Mouse (Mus musculus): ENCODE data around the gene Sh3bp1. TPM values are rescaled to one million over a fixed set of nuclear protein-coding genes. Genes with fewer than 3 reads are reported as not detected.

Gene Sh3bp1
- polyA plus RNA-seq, 1 experiment from 2014 or later: 27.7 TPM

DNA sequence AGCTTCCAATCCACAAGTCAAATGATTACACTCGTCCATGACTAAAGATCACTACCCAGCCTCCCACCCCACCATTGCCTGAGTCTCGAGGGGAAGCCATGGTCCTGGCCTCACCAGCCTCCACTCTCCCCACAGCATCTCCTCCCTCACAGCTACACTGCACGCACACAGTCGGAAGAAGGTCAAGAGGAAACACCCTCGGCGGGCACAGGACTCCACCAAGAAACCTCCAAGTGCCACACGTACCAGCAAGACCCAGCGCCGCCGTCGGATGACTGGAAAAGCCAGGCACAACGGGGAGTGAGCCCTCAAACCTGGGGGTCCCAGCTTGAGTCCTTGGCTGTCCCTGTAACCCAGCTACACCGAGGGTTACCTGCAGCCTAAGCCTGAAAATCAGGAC is 40.8 kb downstream of the Sh3bp1 start:
- DNase-seq (ENCODE audit: low spot score): no peak

DNA sequence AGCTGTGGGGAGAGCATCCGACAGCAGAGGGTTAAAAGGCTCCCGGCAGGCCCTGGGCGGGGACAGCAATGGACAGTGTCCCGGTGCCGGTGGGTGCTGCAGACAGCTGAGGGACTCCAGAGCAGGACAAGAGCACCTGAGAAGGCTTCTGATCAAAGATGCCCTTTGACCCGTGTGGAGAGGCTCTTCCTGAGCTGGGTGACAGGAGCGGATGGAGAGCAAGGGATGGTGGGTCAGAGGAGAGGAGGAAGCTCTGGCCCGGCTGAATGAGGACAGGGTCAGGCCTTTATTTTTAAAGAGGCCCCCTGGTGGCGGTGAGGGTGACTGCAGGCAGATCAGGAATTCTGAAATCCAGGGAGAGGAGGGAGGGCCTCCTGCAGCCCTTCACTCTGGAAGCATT is 43.1 kb downstream of the Sh3bp1 start:
- peak; percentile 39 for DNase-seq (ENCODE audit: low spot score)

DNA sequence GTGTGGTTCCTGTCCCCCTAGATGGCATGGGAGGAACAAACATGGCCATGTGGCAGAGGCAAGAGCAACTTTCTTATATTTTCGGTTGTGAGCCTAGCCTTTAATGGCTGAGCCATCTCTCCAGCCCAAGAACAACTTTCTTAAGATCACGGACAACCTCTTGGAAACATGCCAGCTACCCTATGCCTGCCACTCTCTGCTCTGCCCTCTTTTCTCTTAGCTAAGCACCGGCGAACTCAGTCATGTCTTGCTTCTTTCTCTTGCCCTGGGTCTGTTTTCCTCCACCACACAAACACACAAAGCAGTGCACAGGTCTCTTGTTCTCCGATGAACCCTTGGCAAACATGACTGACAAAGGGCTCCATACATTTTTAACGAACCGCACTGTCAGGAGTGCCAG is 46.7 kb downstream of the Sh3bp1 start:
- DNase-seq (ENCODE audit: low spot score): no peak

DNA sequence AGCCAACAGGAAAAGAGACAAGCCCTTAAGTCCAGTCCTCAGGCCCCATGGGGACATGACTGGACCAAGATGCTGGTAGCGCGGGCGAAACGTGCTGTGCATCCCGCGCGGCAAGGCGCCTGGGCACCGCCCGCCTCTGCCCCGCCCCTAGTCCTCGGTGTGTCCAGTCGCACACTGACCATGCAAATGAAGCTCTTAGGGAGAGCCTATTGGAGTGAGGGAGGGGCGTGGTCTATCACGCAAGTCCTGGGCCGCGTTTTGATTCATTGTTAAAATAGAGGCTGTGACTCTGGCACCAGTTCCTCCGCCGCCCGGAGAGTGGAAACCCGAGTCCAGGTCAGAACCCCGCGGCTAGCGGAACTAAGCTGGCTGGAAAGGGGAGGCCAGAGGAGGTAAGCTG is 48.1 kb downstream of the Sh3bp1 start, which contains the start of gene Triobp:
Triobp (plus strand) TSS at position 68 of the 400 bp plus-strand sequence.
- DNase-seq (ENCODE audit: low spot score): no peak

DNA sequence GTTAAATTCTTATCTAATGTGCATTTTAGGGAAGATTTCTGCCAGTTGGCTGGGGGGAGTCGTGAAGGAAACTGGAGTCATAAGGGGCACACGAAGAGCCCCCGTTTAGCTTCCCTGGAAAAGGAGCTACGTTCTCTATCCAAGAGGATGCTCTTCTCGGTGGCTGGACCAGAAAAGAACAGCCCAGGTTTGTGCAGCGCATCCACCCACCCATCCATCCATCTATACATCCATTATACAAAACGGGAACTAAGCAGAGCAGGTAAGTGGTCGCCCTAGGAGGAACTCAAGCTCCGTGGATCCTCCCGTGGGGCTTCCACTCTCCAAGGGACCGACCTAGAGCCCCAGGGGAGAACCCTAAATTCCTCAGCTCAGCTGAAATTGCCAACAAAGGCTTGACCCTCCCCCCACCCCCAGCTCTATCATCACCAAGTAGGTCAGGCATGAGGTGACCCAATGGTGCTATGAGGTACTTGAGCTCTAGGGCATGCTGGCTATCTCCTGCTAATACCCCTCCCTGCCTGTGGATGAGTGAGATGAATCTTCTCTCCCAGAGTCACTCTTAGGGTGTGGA is 48.7 kb downstream of the Sh3bp1 start:
- DNase-seq (ENCODE audit: low spot score): no peak

DNA sequence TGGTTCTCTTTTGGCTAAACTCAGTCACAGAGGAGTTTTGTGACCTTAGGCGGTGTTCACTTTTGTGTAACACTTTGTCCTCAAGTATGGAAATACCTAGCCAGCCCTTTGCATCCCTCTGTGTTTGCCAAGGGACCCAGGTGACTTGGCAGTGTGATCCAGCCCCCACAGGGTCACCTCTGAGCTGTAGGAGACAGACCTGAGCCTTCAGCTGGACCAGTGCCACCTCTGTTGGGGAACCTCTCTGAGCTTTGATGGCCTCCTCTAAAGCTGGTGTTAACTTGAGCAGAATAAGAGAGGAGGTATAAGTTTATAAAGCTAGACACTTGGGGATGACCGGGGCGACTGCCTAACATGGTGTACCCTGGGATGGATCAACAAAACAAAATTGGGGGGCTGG is 49.3 kb downstream of the Sh3bp1 start:
- no peak for DNase-seq (ENCODE audit: low spot score)

DNA sequence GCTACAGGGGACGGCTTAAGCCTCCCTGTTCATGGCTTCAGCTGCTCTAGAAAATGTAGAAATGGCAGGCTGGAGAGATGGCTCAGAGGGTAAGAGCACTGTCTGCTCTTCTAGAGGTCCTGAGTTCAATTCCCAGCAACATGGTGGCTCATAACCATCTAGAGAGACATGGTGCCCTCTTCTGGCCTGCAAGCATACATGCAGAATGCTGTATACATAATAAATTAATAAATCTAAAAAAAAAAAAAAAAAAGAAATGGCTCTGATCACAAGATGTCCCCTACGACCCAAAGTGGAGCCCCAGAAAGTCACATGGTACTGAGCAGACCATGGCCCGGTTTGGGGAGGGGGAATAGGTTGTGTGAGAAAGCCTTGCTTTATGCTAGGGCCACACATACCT is 56.1 kb downstream of the Sh3bp1 start:
- DNase-seq (ENCODE audit: low spot score): no peak

DNA sequence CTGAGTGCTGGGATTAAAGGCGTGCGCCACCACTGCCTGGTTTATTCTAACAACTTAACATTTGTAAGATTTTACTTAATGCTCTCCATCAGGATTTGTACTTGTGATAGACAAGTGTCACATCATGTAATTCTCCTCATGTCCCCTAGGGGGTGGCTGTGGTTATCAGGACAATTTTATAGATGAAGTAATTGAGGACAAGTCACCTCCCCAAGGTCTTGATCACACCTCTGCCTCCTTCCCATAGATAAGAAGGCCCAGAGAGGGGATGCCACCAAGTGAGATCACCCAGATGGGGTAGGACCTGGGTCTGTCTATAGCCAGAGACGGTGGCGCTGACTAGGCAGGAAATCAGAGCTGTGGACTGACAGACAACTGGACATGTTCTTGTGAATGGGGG is 56.8 kb downstream of the Sh3bp1 start:
- peak; percentile 28 for DNase-seq (ENCODE audit: low spot score)

DNA sequence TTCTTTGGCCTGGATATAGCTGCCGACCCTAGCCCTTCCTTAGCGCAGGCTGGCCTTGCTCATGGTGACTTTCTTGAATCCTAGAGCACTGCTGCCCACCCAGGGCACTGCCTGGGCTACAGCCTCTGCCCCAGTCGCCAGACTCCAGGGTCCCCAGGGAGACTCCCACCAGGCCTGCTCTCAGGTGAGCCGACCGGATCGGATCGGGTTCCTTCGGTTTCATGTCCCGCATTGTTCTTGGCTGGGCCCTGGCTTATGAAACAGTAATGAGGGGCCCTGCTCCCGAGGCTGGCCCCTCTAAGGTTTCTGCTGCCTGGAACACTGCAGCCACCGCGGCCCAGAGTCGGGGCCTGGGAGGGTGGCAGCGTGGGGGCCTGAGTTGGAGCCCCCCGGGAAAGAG is 57.5 kb downstream of the Sh3bp1 start:
- no peak for DNase-seq (ENCODE audit: low spot score)

DNA sequence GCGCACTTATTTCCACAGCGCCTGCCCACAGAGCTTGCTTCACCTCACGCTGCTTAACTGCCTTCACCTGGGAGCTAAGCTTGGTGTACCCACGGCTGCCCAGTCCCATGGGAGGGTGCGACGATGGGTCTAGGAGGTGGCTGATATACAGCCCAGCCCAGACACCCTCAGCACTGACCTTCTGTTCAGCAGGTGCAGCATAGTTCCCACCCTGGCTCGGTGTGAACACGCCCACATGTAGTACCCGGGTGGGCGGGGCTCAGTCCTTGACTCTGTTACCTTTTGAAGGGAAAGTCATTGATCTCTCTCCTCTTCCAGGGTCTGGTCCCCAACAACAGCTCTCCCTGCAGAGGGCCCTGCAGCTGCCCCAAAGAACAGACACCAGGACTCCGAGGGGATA is 60.0 kb downstream of the Sh3bp1 start:
- DNase-seq (ENCODE audit: low spot score): no peak

DNA sequence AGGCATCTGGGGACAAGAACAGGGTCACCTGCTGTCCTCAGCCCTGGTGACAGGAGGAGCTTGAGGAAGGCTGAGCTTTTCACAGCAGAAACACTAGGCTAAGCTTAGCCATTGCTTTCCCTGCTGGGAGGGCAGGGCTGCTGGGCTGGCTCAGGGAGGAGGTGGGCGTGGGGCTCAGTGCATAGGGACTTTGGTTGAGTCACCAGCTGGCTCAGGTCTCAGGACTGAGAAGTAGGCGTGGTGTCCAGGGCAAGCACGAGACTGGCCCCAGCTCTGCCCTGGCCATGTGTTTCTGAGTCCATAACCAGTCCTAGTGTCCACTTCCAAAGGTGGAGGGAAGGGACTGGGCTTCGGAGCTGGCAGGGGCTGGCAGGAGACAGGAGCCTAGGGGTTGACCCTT is 60.5 kb downstream of the Sh3bp1 start:
- DNase-seq (ENCODE audit: low spot score): no peak

Small RNA genes within 50 kb of the gene (microRNA-seq; reads per million reads assigned to microRNA genes)
- 1.2 reads per million for gene Mir6955 (ENCODE audit: borderline number of aligned reads)

Other genes with a start within 250 kb of the Sh3bp1 start
- gene Elfn2, start 181.0 kb upstream of the Sh3bp1 start, polyA plus RNA-seq (2015; fragmentation: Nextera tagmentation; extraction: Ambion mirVana): 0.91 and 1.3 TPM in 2 replicates
- gene Mfng, start 126.3 kb upstream of the Sh3bp1 start, polyA plus RNA-seq (2015; fragmentation: Nextera tagmentation; extraction: Ambion mirVana): 55.2 TPM in 2 replicates
- gene Card10, start 96.7 kb upstream of the Sh3bp1 start, polyA plus RNA-seq (2015; fragmentation: Nextera tagmentation; extraction: Ambion mirVana): 2.6 and 2.8 TPM in 2 replicates
- gene Cdc42ep1, start 57.1 kb upstream of the Sh3bp1 start, polyA plus RNA-seq (2015; fragmentation: Nextera tagmentation; extraction: Ambion mirVana): 3.9 and 4.0 TPM in 2 replicates
- 3.3 and 5.1 TPM in 2 replicates for gene Lgals2, start 44.2 kb upstream of the Sh3bp1 start, polyA plus RNA-seq (2015; fragmentation: Nextera tagmentation; extraction: Ambion mirVana)
- 42.4 and 42.5 TPM in 2 replicates for gene Gga1, start 22.6 kb upstream of the Sh3bp1 start, polyA plus RNA-seq (2015; fragmentation: Nextera tagmentation; extraction: Ambion mirVana)
- 0.10 and 0.32 TPM in 2 replicates for gene Gm49510, start 101 bp upstream of the Sh3bp1 start, polyA plus RNA-seq (2015; fragmentation: Nextera tagmentation; extraction: Ambion mirVana)
- 16.3 and 16.5 TPM in 2 replicates for gene Pdxp, start 14.2 kb downstream of the Sh3bp1 start, polyA plus RNA-seq (2015; fragmentation: Nextera tagmentation; extraction: Ambion mirVana)
- gene Lgals1, start 27.0 kb downstream of the Sh3bp1 start, polyA plus RNA-seq (2015; fragmentation: Nextera tagmentation; extraction: Ambion mirVana): 598 and 732 TPM in 2 replicates
- gene Nol12, start 35.2 kb downstream of the Sh3bp1 start, polyA plus RNA-seq (2015; fragmentation: Nextera tagmentation; extraction: Ambion mirVana): 59.3 and 59.9 TPM in 2 replicates
- 16.3 and 18.0 TPM in 2 replicates for gene Triobp, start 48.0 kb downstream of the Sh3bp1 start, polyA plus RNA-seq (2015; fragmentation: Nextera tagmentation; extraction: Ambion mirVana)
- 303 and 311 TPM in 2 replicates for gene H1f0, start 128.7 kb downstream of the Sh3bp1 start, polyA plus RNA-seq (2015; fragmentation: Nextera tagmentation; extraction: Ambion mirVana)
- gene Galr3, start 142.1 kb downstream of the Sh3bp1 start, polyA plus RNA-seq (2015; fragmentation: Nextera tagmentation; extraction: Ambion mirVana): 0.14 and 0.21 TPM in 2 replicates
- gene Ankrd54, start 163.1 kb downstream of the Sh3bp1 start, polyA plus RNA-seq (2015; fragmentation: Nextera tagmentation; extraction: Ambion mirVana): 60.0 and 62.6 TPM in 2 replicates
- gene Eif3l, start 175.4 kb downstream of the Sh3bp1 start, polyA plus RNA-seq (2015; fragmentation: Nextera tagmentation; extraction: Ambion mirVana): 200 and 212 TPM in 2 replicates
- 3.3 and 4.6 TPM in 2 replicates for gene Micall1, start 209.1 kb downstream of the Sh3bp1 start, polyA plus RNA-seq (2015; fragmentation: Nextera tagmentation; extraction: Ambion mirVana)
- gene Polr2f, start 241.2 kb downstream of the Sh3bp1 start, polyA plus RNA-seq (2015; fragmentation: Nextera tagmentation; extraction: Ambion mirVana): 284 and 300 TPM in 2 replicates
- gene 1700088E04Rik, start 241.5 kb downstream of the Sh3bp1 start, polyA plus RNA-seq (2015; fragmentation: Nextera tagmentation; extraction: Ambion mirVana): 2.4 and 4.0 TPM in 2 replicates